Mouse (Mus musculus) 3T3-L1 (cell line): ENCODE results near the gene Mllt1.
"Not testable (repeated sequence)": the region's sequence is repeated elsewhere in the genome, so short reads cannot be mapped to it uniquely, and the experiment has no call there.

ENCODE experiments used
- DNase-seq: peaks from one replicate; pipeline ENCODE4 v3.0.0-alpha.2; 2015; ENCODE audit warnings: low read depth, low spot score

Mllt1 gene

DNA sequence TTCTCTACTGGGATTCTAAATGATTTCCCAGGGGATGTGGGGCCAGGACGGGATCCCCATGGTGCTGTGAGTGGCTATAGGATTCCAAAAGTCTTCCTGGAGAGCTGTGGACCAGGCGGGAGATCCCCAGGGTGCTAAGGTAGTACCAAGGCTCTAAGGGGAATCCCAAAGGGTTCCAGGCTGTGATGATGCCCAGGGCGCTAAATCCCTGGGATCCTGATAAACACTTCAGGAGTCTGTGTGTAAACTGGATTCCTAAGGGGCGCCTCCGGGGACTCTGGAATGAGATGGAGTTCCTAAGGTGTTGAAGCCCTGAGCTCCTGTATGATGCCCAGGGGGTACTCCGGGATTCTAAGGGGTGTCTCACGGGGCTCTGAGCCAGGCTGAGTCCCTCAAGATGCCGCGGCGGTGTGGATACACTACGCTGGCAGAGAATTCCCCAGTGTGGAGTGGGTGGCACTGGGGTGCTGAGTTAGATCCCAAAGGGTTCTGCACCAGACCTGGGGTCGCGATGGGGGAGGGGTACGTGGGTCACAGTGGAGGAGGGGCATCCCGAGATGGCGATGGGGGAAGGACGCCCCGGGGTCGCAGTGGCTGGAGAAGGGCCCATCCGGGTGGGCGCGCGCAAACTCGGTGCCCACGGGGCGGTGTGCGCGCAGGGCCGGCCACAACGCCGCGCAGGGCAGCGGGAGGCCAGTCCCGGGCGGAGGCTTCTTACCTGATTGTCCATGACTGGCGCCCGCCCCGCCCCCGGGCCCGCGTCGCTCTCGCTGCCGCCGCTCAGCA lies 477 bp downstream of the Mllt1 start:
- peak; percentile 51 for DNase-seq

DNA sequence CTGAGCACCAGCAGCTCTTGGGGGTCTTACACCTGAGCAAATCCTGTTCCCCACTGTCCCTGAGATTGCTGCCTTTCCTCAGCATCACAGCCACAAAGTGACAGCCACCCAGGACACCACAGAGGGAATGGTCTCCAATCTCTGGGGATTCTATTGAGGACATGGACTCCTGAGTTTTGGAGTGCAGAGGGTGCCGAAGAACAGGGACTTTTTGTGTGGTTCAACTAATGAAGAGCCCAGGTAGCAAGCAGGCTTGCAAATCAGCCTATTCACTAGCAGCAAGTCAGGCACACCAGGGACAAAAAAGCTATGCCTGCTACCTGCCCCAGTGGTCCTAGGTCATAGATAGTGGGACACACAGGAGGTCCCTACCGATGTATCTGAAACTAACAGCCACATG lies 1.8 kb downstream of the Mllt1 start:
- no peak for DNase-seq

DNA sequence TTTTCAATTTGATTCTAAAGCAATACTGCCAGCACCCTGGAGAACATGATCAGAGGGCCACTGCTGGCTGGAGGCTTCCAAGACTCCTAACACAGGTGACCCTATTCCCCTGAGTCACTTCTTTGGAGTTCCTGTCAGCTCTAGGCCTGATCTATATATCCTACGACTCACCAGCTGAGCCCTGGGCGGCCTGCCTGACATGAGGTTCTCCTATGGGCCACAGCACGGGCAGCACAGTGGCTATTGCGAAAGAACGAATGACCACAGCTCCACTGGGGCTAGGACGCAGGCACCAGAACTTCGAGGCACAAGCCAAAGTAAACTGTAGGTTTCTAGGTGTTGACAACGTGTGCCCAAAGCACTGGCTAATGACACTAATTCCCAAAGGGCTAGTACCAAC lies 5.2 kb downstream of the Mllt1 start:
- DNase-seq: peak; percentile 80

DNA sequence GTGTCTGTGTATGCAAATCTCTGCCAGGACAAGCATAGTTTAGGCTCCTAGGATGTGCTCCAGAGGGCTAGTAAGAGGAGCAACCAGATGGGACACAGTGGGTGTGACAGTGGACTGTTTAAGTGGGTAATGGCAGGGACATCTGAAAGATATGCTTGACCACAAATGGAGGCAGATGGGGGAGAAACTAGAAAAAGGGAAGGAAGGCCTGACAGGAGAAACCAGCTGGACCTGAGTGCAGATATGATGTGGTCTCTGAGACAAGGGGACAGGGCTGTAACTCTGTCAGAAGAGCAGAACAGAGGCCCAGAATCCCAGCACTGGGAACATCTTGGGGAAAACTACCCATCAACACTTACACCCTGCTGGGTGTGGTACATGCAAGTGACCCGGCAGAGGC lies 5.7 kb downstream of the Mllt1 start:
- no peak for DNase-seq

DNA sequence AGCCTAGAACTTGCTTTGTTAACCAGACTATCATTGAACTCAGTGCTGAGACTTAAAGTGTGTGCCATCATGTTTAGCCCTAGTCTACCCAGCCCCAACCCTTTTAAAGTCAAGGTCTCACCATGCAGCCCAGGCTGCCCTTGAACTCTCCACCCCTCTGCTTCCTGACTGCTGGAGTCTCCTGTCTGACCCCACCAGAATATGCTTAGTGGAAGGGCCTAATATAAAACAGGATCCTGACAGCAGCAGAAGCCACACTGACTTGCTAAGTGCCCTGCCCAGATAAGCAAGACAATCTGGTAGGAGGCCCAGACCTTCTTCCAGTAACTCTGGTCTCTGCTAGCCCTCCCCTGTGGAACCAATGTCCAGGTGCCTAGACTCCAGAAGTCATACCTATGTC lies 6.1 kb downstream of the Mllt1 start:
- DNase-seq: no peak

DNA sequence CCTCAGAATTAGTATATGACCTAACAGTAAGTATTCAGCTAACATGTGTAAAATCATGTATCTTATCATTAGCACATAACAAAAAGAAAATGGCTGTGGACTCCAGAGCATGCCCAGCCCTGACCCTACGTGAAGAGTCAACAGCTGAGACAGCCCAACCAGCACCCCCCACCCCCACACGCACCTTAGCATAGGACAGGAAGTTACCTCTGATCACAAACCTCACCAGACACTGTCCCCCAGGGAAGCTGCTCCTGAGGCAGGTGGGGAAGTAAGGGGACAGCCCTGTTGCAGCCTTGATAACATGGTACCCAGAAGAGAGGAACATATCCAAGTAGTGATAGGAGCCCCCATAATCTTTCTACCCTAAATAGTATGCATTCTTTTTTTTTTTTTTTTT lies 9.2 kb downstream of the Mllt1 start:
- no peak for DNase-seq

DNA sequence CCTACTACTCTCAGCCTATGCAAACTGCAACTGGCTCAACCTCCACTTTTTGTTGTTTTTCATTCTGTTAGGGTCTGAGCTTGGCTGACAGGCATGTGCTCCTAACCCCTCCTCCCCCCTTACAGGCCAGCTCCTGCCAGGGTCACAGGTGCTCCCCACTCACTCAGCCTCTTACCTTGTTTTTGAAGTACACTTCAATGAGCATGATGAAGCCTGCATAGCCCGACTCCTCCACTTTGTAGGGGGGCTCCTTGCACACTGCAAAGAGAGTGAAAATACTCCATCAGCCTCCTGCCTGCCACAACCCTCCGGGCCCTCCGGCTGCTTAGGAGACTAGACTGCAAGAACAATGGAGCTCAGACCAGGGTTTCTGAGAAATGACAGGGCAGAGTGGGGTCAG lies 15.5 kb downstream of the Mllt1 start:
- no peak for DNase-seq

DNA sequence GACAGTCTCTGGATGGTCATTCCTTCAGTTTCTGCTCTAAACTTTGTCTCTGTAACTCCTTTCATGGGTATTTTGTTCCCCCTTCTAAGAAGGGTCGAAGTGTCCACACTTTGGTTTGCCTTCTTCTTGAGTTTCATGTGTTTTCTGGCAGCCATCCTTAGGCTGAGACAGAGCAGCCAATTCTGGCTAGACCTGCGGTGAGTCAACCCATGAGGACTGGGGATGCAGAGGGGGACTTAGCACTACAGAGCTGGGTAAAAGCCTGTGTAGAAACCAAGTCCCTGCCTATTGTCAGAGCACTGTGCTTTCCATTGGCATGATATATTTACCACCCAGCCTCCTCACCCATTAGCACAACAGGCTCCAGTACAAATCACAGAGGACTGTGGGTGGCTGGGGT lies 18.0 kb downstream of the Mllt1 start:
- DNase-seq: peak; percentile 44

DNA sequence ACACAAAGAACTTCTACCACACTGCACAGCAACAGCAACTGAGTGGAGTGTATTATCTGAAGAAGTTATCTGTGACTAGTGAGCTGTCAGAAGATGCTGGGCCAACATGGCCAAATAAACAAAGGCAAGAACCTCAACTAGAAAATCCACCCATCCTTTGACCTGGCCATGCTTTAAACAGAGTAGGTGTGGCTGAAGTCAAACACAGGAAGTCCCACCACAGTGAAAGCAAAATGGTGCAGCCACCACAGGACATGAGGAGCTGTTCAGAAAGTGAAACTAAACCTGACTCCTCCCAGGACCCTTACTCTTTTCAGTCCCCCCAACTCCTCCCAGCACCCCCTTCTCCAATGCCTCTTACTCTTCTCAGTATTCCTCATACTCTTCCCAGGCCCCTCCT lies 21.8 kb downstream of the Mllt1 start:
- DNase-seq: no peak

DNA sequence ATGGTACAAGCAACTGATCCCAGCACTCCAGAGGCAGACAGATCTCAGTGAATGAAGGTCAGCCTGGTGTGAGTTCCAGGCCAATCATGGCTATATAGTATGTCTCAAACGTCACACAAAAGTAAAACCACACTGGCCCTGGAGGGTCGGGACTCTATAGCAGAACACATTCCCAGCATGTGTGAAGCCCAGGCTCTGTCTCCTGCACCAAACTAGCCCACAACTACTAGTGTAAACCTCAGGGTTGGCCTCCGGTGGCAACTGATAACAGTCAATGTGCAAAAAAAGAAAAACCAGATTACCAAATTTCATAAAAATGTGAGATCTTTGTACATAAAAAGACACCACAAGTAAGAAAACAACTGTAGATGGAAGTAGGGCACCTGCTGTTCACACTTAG lies 22.2 kb downstream of the Mllt1 start:
- DNase-seq: no peak

DNA sequence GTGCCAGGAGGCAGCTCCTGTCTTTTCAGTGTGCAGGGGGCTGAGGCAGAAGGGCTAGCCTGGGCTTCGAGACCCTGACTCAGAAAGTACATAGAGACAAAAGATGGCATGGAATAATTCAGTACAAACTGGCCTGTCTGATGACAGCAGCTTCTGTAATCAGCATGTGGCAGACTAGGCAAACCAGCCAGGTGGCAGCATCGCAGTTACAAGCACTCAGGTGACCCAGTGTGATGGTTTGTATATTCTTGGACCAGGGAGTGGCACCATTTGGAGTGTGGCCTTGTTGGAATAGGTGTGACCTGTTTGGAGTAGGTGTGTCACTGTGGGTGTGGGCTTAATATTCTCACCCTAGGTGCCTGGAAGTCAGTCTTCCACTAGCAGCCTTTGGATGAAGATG lies 25.5 kb downstream of the Mllt1 start:
- not testable (repeated sequence) for DNase-seq

DNA sequence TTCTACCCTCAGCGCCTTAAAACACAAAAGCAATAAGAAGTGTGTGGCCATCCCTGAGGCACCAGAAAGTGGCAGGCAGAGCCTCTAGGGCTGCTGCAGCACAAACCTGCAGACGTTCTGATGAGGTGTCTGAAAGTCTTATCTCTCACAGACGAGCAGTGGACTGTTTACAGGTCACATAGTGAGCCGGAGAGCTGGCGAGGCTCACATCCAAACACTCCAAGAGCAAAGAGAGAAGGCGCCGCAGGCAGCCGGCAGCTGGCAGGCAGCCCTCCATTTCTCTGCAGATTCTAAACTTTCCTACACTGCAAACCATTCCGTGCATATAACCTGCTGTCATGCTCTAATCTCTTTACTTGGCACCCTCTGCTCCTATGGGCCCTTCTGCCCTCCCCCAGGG lies 27.3 kb downstream of the Mllt1 start:
- no peak for DNase-seq

DNA sequence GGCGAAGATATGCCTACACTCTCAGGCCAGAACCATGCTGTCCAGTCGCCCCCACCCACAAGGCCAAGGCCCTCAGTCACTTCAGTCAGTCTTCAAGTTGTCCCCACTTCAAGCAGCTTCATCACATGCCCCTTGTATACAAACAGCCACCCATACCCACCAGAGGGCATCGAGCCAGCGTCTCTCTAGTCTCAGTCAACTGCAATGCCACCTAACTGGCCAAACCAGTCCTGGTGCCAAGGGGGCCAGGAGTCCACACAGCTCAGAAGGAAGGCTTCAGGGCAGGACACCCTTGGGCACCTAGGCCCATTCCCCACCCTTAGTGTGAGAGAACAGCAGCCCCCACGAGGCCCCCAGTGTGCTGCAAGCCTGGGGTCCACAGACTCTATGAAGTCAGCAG lies 28.1 kb downstream of the Mllt1 start:
- no peak for DNase-seq

DNA sequence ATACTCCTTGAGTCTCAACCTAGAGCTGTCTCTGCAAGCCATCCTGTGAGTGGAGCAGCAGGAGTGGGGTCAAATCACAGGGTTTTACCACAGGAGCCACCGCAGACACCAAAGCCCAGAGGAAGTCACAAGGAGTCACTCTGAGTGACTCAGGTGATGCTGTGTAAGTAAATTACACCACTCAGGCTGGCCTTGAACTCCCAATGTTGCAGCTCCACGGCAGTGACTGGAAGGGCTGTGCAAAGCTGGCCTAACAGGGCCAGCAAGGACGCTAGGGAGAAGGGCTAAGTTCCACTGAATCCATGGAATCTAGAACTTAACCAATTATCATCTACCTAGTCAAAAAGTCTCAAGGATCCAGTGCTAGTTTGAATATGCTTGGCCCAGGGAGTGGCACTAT lies 29.0 kb downstream of the Mllt1 start:
- DNase-seq: no peak

DNA sequence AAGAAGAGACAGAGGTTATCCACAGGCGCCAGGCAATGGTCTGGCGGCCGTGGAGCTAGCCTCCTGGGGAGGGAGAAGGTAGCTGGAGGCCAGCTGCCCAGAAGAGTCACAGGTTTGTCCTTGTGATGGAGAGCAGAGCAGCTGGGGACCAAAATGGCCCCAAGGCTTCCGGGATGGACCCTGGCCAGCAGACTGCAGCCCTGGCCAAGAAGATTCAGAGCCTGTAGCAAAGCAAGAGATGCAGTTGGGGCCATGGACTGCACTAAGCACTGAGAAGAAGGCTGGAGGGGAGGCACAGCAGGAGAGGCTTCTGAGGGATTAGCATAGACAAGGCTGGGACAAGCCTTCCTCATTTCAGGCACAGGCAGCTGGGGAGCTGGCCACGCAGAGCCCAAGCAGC lies 32.5 kb downstream of the Mllt1 start:
- no peak for DNase-seq

DNA sequence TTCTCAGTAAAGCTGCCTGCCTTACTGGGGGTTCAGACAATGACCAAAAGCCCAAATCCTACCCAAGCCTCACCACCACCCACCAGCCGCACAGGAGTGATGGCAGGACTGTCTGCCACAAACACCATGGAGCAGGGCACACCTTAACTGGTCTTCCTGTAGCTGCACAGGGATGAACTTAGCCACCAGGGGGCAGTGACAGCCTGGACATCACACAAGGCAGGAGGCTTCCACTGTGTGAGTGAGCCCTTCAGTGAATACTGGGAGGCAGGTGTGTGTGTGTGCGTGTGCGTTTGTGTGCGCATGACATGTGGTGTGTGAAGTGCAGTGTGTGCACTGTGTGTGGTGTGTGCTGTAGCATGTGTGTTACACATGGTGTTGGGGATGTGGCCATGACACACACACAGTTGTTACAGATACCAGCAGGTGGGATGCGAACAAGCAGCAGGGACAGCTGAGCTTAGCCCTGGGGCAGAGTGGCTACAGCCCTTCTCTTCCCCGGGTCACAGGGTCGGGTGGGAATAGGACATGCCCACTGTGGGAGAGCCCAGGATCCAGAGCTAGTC lies 37.5 kb downstream of the Mllt1 start:
- peak; percentile 87 for DNase-seq

DNA sequence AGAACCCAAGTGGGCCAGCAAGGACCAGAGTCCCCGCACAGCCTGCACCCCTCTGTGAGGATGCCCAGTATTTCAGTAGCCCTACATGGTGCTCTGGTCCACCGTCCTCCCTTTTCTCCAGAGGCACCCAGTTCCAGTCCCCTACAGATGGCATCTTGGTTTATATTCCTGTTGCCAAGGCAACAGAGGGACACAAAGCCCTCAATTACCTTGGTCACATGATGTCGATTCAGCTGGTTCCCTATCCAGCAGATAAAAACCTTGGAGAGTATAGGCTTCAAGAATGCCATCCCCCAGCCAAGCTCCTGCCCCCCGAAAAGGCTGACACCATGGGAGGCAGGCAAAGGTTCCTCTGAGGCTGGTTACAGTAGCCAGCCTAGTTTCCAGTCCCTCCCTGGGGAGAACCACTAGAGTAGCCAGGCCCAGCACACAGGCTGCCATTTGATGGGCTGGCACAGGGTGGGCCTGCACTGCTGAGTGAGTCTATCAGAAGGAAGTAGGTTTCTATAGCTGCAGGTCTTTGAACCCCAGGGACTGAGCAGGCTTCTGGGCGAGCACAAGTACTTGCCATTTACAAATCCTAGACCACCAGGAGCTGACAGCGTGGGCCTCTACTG lies 38.6 kb downstream of the Mllt1 start:
- DNase-seq: no peak

DNA sequence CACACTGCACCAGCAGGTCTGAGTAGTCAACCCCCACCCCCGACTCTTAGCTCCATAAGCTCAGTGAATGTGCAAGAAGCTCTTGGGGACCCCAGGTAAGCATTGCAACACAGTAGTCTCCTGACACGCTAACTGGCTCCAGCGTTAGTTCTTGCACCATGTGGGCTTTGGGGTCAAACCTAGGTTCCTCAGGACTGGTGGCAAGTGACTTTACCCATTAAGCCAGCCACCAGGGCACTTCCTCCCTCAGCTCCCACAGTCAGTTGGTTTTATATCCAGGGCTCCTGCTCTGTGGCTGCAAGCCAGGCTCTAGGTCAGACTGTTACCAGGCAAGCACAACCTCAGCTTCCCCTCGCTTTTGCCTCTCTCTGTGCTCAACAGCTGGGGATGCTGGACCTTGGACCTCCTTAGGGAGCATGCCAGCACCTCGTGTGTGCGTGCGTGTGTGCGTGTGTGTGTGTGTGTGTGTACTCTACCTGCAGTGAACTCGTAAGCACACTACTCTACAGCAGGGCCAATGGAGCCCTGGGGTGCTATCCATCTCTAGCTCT lies 39.8 kb downstream of the Mllt1 start:
- no peak for DNase-seq

DNA sequence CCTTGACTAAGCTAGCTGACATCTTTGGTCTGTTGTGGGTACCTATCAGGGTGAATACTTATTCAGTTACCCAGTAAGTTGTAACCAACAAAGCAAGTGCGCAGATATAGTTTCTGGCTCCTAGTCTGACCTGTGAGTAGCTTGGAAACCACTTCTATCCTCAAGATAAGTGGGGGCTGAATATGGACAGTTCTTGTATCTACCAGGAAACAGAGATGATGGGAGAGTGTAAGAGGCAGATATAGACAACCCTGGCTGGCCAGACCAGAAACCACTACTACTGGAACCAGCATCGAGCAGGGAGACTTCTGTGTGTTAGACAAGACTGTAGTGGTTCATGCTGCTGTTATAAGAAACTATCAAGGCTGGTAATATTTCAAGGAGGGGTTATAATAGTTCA lies 45.2 kb downstream of the Mllt1 start:
- DNase-seq: no peak

DNA sequence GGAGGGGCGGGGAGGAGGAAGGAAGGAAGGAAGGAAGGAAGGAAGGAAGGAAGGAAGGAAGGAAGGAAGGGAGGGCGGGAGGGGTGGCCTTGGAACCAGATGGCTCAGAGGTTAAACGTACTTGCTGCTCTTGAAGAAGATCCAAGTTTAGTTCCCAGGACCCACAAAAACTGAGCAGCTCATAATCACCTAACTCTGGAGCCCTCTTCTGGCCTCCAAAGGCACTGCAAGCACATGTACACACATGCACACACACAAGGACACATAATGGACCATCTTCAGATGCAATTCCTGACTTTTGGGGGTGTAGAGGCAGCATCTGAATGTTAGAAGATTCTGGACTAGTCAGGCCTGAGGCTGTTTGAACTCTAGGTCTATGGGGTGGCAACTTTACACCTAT lies 47.2 kb downstream of the Mllt1 start:
- peak; percentile 33 for DNase-seq

DNA sequence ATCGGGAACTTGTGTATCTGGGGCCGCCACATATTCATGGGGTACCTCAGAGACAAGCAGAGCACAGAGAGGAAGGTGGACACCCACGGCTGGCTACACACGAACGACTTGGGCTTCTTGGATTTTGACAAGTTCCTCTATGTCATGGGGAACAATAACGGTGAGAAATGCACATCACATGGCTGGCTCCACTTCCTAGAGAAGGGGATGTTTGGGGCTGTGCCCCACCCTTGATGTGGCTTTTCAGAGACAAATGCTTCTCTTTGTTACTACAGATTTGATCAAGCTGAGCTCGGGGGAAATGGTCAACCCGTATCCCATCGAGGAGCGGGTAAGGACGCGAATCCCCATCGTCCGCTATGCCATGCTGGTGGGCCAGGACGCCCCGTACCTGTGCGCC lies 50.4 kb downstream of the Mllt1 start:
- DNase-seq: no peak

DNA sequence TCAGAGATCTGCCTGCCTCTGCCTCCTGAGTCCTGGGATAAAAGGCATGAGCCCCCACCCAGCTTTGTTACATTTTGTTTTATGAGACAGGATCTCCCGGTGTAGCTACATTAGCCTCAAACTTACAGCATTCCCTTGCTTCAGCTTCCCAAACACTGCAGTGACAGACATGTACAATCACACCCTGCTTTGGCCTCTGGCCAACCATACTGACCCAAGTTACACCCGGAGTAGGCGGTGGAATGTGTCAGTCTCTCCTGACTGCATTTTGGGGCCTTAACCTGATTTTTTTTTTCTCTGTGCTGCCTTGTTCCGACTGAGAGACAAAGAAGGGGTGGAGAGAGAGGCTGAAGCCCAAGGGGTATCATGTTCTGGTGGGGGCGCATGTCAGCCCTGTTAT lies 50.9 kb downstream of the Mllt1 start:
- DNase-seq: peak; percentile 54

DNA sequence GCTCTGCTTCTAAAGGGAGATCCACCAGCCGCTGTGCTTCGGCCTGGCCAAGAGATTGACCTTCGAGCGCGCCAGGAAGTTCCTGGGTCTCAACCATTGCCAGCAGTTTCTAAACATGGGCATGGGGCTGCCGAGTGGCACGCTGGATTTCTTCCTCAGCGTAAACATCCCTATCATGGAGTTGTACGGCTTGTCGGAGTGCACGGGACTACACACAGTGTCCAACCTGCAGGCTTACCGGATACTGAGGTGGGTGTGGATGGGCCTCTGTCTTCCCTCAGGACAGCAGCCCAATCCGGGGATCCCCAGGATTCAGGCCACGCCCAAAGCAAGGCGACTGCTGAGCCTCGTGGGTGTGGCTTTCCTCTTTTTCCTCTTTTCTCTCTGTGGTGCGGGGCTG lies 51.6 kb downstream of the Mllt1 start:
- DNase-seq: no peak
